Mouse (Mus musculus) ovary, adult 10 weeks (tissue): ENCODE data around the gene Srsf2. TPM values are rescaled to one million over a fixed set of nuclear protein-coding genes. Genes with fewer than 3 reads are reported as not detected.

Experiments
- polyA plus RNA-seq: library from polyadenylated mRNA; stranded (reverse); fragments of 350-450 nt; fragmentation: Illumina TruSeq; extraction: RNeasy Lipid Tissue Mini Kit (QIAGEN cat#74804); gene quantifications from one replicate; pipeline ENCODE4 v1.2.3, GENCODE M21; 2014

Srsf2 gene
- 536 TPM for polyA plus RNA-seq

GRCm38 (mm10) chr11:116852891-116853511, at the start of gene Srsf2:
Srsf2 (minus strand) TSS chr11:116853094.

DNA sequence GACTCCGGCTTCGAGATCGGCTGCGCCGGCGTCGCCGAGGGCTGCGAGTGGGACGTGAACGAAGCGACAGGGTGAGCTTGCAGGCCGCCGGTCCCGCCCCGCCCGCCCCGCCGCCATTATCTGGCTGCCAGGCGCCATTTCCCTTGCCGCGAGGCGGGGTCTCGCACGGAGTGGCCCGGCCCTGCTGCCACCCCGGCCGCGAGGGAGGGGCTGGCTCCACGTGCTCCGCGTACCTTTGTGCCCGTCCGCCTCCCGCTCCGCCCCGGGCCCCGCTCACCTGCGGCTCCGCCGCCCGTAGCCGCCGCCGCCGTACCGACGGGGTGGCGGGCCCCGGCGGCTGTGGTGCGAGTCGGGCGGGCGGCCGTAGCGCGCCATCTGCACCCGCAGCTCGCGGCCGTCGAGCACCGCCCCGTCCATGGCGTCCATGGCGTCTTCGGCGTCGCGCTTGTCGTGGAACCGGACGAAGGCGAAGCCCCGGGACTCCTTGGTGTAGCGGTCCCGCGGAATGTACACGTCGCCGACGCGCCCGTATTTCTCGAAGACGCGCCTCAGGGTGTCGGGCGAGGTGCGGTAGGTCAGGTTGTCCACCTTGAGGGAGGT, 503 bp downstream of the Srsf2 start, which contains the start of gene Mfsd11:
Mfsd11 (plus strand) TSS at position 150 of the 600 bp plus-strand sequence.

GRCm38 (mm10) chr11:116843261-116844233, 9.3 kb downstream of the Srsf2 start, which contains the start of the genes Mettl23 and Jmjd6:
Mettl23 (plus strand) TSS chr11:116843278.
Jmjd6 (minus strand) TSS chr11:116843449.

GRCm38 (mm10) chr11:116827534-116828165, 25.2 kb downstream of the Srsf2 start, which contains the start of gene Mxra7:
Mxra7 (minus strand) TSS chr11:116828046.

Other genes starting within 250 kb of the Srsf2 start
- 0.11 TPM for gene Rhbdf2, start 226.1 kb downstream of the Srsf2 start, polyA plus RNA-seq
- 1.3 TPM for gene Prcd, start 199.6 kb downstream of the Srsf2 start, polyA plus RNA-seq
- gene Cygb, start 198.8 kb downstream of the Srsf2 start, polyA plus RNA-seq, result 2.0 TPM
- not detected for gene St6galnac1, start 77.6 kb downstream of the Srsf2 start, polyA plus RNA-seq
- gene Mxra7, start 25.0 kb downstream of the Srsf2 start, polyA plus RNA-seq, result 19.1 TPM
- 48.1 TPM for gene Mettl23, start 9.8 kb downstream of the Srsf2 start, polyA plus RNA-seq
- 8.9 TPM for gene Jmjd6, start 9.6 kb downstream of the Srsf2 start, polyA plus RNA-seq
- gene Mfsd11, start 654 bp downstream of the Srsf2 start, polyA plus RNA-seq, result 20.6 TPM
- not detected for gene Mgat5b, start 65.8 kb upstream of the Srsf2 start, polyA plus RNA-seq